Mouse (Mus musculus) forebrain, embryonic 16.5 days (tissue): Measurements from ENCODE around the gene Tmem145. TPM values are rescaled to one million over a fixed set of nuclear protein-coding genes. Genes with fewer than 3 reads are reported as not detected.

Experiments
- ATAC-seq: fragments of 200-750 bp; cut with Nextera tagmentation; 2 replicates; pipeline ENCODE4 v1.8.0; 2017; ENCODE audit warnings: mild to moderate bottlenecking, moderate library complexity
- H3K27ac ChIP-seq: fragments of 300-500 bp; sonication (generic); 2 replicates; pipeline ENCODE4 v1.5.1; 2014; ENCODE audit warnings: low read length, control low read depth
- H3K27me3 ChIP-seq: fragments of 300-500 bp; sonication (generic); replicated peaks from 2 replicates; pipeline ENCODE4 v1.6.1; 2014; ENCODE audit warnings: low read length; ENCODE audit not compliant: control insufficient read depth, insufficient read depth
- H3K36me3 ChIP-seq: fragments of 300-500 bp; sonication (generic); 2 replicates; pipeline ENCODE4 v1.6.1; 2014; ENCODE audit not compliant: control insufficient read depth, insufficient read depth
- H3K4me1 ChIP-seq: fragments of 300-500 bp; sonication (generic); replicated peaks from 2 replicates; pipeline ENCODE4 v1.6.1; 2014; ENCODE audit warnings: low read length; ENCODE audit not compliant: control insufficient read depth, insufficient read depth
- H3K4me2 ChIP-seq: fragments of 300-500 bp; sonication (generic); 2 replicates; pipeline ENCODE4 v1.6.1; 2014; ENCODE audit warnings: mild to moderate bottlenecking, low read length, control low read depth
- H3K4me3 ChIP-seq: fragments of 300-500 bp; sonication (generic); replicated peaks from 2 replicates; pipeline ENCODE4 v1.5.1; 2014; ENCODE audit warnings: mild to moderate bottlenecking, low read length, control low read depth
- H3K9ac ChIP-seq: fragments of 300-500 bp; sonication (generic); replicated peaks from 2 replicates; pipeline ENCODE4 v1.6.1; 2014; ENCODE audit warnings: low read depth, low read length, control low read depth
- H3K9me3 ChIP-seq: fragments of 300-500 bp; sonication (generic); 2 replicates; pipeline ENCODE4 v1.6.1; 2016; ENCODE audit warnings: low read length; ENCODE audit not compliant: control insufficient read depth
- WGBS: fragments of 180-500 bp; shearing (Covaris S2); extraction: QIAGEN DNeasy Blood & Tissue Kit; methylation state at CpG from one replicate; pipeline ENCODE4 v1.1.7; 2014; 5-methylcytosine and 5-hydroxymethylcytosine counted together
- polyA plus RNA-seq: library from polyadenylated mRNA; unstranded; fragments of >200 nt; fragmentation: Nextera tagmentation; extraction: Ambion mirVana; gene quantifications from 2 replicates; pipeline ENCODE4 v1.2.1, GENCODE M21; 2015

The Tmem145 gene
- polyA plus RNA-seq, 1 experiment from 2014 or later = 41.2 TPM

DNA sequence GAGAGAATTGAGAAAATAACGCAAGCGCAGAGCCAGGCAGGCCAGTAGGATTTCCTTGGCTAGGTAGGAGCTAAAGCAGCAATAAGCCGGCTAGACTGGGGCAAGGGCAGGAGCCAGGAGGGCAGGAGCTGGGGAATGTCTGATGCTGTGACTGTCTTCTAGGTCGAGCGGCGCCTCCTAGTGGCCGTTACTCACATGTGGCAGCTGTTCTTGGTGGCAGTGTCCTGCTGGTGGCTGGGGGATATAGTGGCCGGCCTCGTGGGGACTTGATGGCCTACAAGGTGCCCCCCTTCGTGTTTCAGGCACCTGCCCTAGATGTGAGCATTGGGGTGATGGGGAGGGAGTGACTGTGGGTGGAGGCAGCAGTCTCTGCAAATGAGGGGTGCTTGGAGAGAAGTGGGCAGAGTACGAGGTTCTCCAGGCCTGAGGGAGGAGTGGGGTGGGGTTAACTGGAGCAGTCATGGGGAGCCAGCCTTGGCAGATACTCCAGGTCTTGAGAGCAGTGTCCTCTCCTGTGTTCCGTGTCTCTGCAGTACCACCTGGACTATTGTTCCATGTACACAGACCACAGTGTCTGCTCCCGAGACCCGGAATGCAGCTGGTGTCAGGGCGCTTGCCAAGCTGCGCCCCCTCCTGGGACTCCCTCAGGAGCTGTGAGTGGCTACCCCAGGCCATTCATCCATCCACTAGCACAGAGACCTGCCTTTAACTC lies 27.8 kb downstream of the Tmem145 start:
- Histone ChIP-seq H3K9ac (no peak overlapping the region), H3K4me2 (no peak overlapping the region), H3K4me3 (no peak overlapping the region), H3K27me3 (no peaks in the 10 kb centered on the region), H3K36me3 (peaks cover 22% of the 10 kb centered on the region), H3K27ac (no peak overlapping the region), H3K9me3 (no peaks in the 10 kb centered on the region), H3K4me1 (no peaks in the 10 kb centered on the region)
- ATAC-seq = peak; percentile 63
- WGBS = 38% methylated on average over 16 of the region's 16 CpGs

DNA sequence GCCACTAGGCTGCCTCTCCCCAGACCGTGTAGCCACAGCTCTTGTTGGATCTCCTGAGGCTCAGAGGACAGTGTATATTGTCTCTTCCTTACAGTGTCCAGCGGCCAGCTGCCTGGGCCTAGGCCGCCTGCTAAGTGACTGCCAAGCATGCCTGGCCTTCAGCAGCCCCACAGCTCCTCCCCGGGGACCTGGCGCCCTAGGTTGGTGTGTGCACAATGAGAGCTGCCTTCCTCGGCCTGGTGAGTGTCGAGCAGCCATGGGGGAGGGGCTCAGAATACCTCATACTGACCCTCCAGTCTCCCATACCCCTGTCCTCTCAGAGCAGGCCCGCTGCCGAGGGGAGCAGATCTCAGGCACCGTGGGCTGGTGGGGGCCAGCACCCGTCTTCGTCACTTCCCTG lies 28.6 kb downstream of the Tmem145 start:
- Histone ChIP-seq H3K36me3 (peaks cover 22% of the 10 kb centered on the region), H3K27ac (no peak overlapping the region), H3K4me1 (no peaks in the 10 kb centered on the region), H3K4me3 (no peak overlapping the region), H3K9ac (no peak overlapping the region), H3K27me3 (no peaks in the 10 kb centered on the region), H3K9me3 (no peaks in the 10 kb centered on the region), H3K4me2 (no peak overlapping the region)
- WGBS = 81% methylated on average over 12 of the region's 12 CpGs
- ATAC-seq = no peak

DNA sequence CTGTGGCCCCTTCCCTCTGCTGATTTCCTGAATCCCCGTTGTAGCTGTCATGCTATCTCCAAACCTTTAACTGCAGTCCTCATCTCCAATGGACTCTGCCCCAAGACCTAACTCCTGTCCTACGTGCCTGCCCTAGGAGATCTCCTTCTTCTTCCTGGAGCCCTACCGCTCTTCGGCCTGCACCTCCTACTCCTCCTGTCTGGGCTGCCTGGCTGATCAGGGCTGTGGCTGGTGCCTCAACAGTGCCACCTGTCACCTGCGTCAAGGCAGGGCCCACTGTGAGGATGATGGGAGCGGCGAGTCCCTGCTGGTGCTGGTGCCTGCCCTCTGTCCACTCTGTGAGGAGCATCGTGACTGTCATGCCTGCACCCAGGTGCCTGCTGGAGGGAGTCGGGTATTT lies 33.4 kb downstream of the Tmem145 start:
- peaks cover 3% of the 10 kb centered on the region; the same call in 1 of the 2 replicates for H3K4me1 ChIP-seq
- H3K36me3 ChIP-seq = peaks cover 8% of the 10 kb centered on the region
- ATAC-seq = no peak
- 91% methylated on average over 9 of the region's 9 CpGs for WGBS
- H3K9ac ChIP-seq = no peak overlapping the region
- H3K27me3 ChIP-seq = no peaks in the 10 kb centered on the region
- H3K9me3 ChIP-seq = no peaks in the 10 kb centered on the region
- no peak overlapping the region for H3K4me2 ChIP-seq
- H3K27ac ChIP-seq = no peak overlapping the region
- no peak overlapping the region for H3K4me3 ChIP-seq

DNA sequence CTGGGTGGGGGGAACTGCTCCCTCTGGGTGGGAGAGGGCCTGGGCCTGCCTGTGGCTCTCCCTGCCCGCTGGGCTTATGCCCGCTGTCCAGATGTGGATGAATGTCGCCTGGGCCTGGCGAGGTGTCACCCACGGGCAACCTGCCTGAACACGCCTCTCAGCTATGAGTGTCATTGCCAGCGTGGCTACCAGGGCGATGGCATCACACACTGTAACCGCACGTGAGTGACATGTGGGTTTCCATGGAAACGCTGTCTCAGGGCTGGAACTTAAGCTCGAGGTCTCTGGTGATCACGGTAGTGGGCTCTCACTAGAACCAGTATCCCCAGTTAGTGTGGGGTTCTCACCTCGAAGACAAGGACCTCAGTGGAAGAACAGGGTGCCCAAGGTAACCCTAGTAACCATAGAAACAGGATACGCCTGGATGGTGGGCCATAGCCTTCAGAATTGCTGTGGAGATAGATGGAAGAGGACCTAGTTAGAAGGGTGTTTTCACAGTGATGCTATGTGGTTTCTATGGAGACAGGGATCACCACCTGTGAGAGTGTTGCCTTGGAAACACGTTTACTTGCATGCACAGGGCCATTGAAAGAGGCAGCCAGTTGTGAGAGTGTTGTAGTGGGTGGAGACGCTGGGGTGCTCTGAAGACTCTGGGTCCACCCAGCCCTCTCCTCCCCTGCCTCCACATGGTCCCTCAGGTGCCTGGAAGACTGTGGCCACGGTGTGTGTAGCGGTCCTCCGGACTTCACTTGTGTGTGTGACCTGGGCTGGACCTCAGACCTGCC lies 35.3 kb downstream of the Tmem145 start:
- peak; percentile 80 for ATAC-seq
- Histone ChIP-seq H3K9ac (no peak overlapping the region), H3K9me3 (no peaks in the 10 kb centered on the region), H3K4me2 (no peak overlapping the region), H3K36me3 (peaks cover 2% of the 10 kb centered on the region; the same call in 1 of the 2 replicates), H3K27ac (no peak overlapping the region), H3K27me3 (no peaks in the 10 kb centered on the region), H3K4me3 (no peak overlapping the region), H3K4me1 (peaks cover 3% of the 10 kb centered on the region; the same call in 1 of the 2 replicates)
- WGBS = 72% methylated on average over 20 of the region's 20 CpGs

DNA sequence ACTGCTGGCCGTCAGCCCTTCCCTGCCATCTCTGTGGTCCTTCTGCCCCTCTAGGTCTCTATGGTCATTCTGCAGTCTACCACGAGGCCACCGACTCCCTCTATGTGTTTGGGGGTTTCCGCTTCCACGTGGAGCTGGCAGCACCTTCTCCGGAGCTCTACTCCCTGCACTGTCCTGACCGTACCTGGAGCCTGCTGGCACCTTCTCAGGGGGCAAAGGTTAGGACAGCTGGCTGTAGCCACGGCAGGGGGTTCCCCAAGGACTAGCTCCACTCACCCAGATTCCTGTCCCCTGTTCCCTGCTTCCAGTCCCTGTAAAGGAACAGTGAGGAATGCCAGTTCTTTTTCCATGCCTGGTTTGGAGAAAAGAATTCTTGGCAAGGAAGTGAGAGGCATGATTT lies 43.0 kb downstream of the Tmem145 start:
- Histone ChIP-seq H3K9ac (no peak overlapping the region), H3K36me3 (peaks cover 28% of the 10 kb centered on the region), H3K27ac (no peak overlapping the region), H3K27me3 (no peaks in the 10 kb centered on the region), H3K4me1 (no peaks in the 10 kb centered on the region), H3K4me3 (no peak overlapping the region), H3K4me2 (no peak overlapping the region), H3K9me3 (0 out of 2 replicates have a peak, but pooled peaks cover 5% of the 10 kb centered on the region)
- 89% methylated on average over 8 of the region's 8 CpGs for WGBS
- ATAC-seq = no peak

DNA sequence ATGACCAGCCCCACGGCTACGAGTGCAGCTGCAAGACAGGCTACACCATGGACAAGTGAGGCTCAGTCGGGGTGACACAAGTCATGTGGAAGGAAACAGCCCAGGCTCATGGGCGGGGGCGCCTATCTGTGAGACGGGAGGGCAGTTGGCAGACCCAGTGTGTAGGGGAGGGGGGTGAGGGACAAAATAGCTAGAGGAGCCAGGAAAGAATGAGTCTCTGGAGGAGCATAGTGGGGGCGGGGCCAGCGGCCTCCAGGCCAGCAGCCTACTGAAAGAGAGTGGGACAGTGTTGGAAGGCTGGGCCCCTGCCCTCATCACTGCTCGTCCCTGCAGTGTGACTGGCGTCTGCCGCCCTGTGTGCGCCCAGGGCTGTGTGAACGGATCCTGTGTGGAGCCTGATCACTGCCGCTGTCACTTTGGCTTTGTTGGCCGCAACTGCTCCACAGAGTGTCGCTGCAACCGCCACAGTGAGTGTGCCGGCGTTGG lies 52.9 kb downstream of the Tmem145 start:
- peak; percentile 73 for ATAC-seq
- H3K36me3 ChIP-seq = peaks cover 25% of the 10 kb centered on the region
- H3K27me3 ChIP-seq = no peaks in the 10 kb centered on the region
- no peaks in the 10 kb centered on the region for H3K4me1 ChIP-seq
- no peaks in the 10 kb centered on the region for H3K9me3 ChIP-seq
- 61% methylated on average over 19 of the region's 19 CpGs for WGBS
- H3K4me3 ChIP-seq = no peak overlapping the region
- no peak overlapping the region for H3K9ac ChIP-seq
- H3K4me2 ChIP-seq = no peak overlapping the region
- H3K27ac ChIP-seq = no peak overlapping the region

DNA sequence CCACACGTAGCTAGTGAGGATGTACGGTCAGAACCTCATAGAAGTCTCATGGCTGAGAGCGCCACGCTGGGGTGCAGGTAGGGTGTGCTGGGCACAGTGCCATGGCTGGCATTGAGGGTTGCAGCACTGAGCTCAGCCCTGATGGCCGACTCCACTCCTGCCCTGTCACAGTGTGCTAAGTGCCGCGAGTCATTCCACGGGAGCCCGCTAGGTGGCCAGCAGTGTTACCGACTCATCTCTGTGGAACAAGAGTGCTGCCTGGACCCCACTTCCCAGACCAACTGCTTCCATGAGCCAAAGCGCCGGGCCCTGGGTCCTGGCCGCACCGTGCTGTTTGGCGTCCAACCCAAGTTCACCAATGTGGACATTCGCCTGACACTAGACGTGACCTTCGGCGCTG lies 57.2 kb downstream of the Tmem145 start:
- WGBS = 88% methylated on average over 19 of the region's 19 CpGs
- Histone ChIP-seq H3K4me2 (no peak overlapping the region), H3K36me3 (peaks cover 23% of the 10 kb centered on the region), H3K27me3 (peaks cover 11% of the 10 kb centered on the region; the same call in 1 of the 2 replicates), H3K9ac (no peak overlapping the region), H3K9me3 (no peaks in the 10 kb centered on the region), H3K4me1 (peaks cover 7% of the 10 kb centered on the region), H3K4me3 (no peak overlapping the region), H3K27ac (no peak overlapping the region)
- ATAC-seq = no peak

DNA sequence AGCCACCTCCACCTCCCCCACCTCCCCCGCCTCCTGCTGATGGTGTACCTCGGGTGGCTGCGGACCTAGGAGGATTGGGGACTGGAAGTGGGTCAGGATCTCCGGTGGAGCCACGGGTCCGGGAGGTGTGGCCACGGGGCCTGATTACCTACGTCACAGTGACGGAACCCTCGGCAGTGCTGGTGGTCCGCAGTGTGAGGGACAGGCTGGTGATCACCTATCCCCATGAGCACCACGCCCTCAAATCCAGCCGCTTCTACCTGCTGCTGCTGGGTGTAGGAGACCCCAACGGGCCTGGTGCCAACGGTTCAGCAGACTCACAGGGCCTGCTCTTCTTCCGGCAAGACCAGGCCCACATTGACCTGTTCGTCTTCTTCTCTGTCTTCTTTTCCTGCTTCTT lies 57.7 kb downstream of the Tmem145 start:
- H3K36me3 ChIP-seq = peaks cover 21% of the 10 kb centered on the region
- no peak for ATAC-seq
- 95% methylated on average over 17 of the region's 17 CpGs for WGBS

More for the DNA sequence above, 57.7 kb downstream of the Tmem145 start:
- H3K27ac ChIP-seq = no peak overlapping the region
- H3K9ac ChIP-seq = no peak overlapping the region
- H3K4me3 ChIP-seq = no peak overlapping the region
- H3K4me1 ChIP-seq = peaks cover 7% of the 10 kb centered on the region
- no peaks in the 10 kb centered on the region for H3K9me3 ChIP-seq
- H3K27me3 ChIP-seq = peaks cover 15% of the 10 kb centered on the region
- H3K4me2 ChIP-seq = no peak overlapping the region
